Mouse (Mus musculus): ENCODE data around the gene Nrxn2. TPM values are rescaled to one million over a fixed set of nuclear protein-coding genes. Genes with fewer than 3 reads are reported as not detected.

Gene Nrxn2
- polyA plus RNA-seq, 1 experiment from 2014 or later = 1.1 TPM

DNA sequence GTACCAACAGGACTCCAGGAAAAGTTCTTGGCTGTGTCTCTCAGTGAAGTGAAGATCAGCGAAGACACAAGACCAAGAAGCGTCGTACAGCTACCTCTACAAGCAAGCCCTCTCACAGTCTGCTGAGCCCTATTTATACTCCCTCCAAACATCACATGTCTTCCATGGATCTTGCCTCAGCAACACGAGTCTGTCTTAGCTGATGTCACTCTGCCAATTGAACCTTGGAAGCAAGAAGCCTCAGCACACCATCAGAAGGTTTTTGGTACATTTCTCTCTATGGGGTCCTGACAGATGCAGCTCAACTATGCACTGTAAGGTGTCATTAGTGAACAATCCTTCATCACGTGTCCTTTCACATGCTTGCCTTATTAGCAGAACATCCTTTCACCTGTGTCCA lies 152.9 kb downstream of the Nrxn2 start:
- no peak for ATAC-seq
- Histone ChIP-seq H3K27ac (no peak overlapping the region), H3K9me3 (no peaks in the 10 kb centered on the region), H3K9ac (no peak overlapping the region), H3K36me3 (no peaks in the 10 kb centered on the region), H3K4me2 (replicated peaks) (no peak overlapping the region), H3K4me3 (replicated peaks) (no peak overlapping the region), H3K27me3 (replicated peaks) (no peaks in the 10 kb centered on the region; the same call in 1 of the 2 replicates), H3K4me1 (replicated peaks) (no peaks in the 10 kb centered on the region)
- WGBS = 79% methylated on average over 5 of the region's 5 CpGs

DNA sequence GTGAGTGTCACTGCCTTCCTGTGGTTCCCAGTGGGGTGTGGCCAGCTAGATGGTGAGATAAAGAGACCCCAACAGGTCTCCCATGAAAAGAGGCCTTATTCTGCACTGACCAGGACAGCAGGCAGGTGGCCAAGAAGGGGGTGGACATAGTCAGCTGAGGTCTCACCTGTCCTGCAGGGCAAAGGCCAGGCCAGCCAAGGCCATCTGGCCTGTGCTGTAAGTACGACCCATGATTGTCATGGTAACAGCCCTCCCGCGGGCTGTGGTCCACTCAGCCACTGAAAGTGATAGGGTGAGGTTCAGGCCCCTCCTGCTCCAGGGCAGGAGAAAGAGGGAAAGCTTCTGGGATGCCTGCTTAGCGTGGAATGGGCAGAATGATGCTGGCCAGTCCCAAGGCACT lies 153.5 kb downstream of the Nrxn2 start:
- WGBS = 23% methylated on average over 4 of the region's 4 CpGs
- no peak overlapping the region for H3K4me2 ChIP-seq (replicated peaks)

More for the DNA sequence above, 153.5 kb downstream of the Nrxn2 start:
- H3K4me1 ChIP-seq (replicated peaks) = peaks cover 4% of the 10 kb centered on the region; the same call in 1 of the 2 replicates
- no peaks in the 10 kb centered on the region for H3K9me3 ChIP-seq
- H3K9ac ChIP-seq = no peak overlapping the region
- no peak for ATAC-seq
- no peaks in the 10 kb centered on the region; the same call in 1 of the 2 replicates for H3K27me3 ChIP-seq (replicated peaks)
- H3K4me3 ChIP-seq (replicated peaks) = no peak overlapping the region
- H3K27ac ChIP-seq = no peak overlapping the region
- H3K36me3 ChIP-seq = no peaks in the 10 kb centered on the region

Other genes starting within 250 kb of the Nrxn2 start
- not detected in 2 replicates for gene Majin, start 234.3 kb upstream of the Nrxn2 start, polyA plus RNA-seq (2015; fragmentation: Nextera tagmentation; extraction: Ambion mirVana)
- gene Gpha2, start 192.4 kb upstream of the Nrxn2 start, polyA plus RNA-seq (2015; fragmentation: Nextera tagmentation; extraction: Ambion mirVana) = 0.39 and 0.41 TPM in 2 replicates
- gene Ppp2r5b, start 182.9 kb upstream of the Nrxn2 start, polyA plus RNA-seq (2015; fragmentation: Nextera tagmentation; extraction: Ambion mirVana) = 21.2 and 22.3 TPM in 2 replicates
- 6.9 and 8.7 TPM in 2 replicates for gene Atg2a, start 177.1 kb upstream of the Nrxn2 start, polyA plus RNA-seq (2015; fragmentation: Nextera tagmentation; extraction: Ambion mirVana)
- 88.8 and 115 TPM in 2 replicates for gene Ehd1, start 142.0 kb upstream of the Nrxn2 start, polyA plus RNA-seq (2015; fragmentation: Nextera tagmentation; extraction: Ambion mirVana)
- 1.0 and 1.4 TPM in 2 replicates for gene Cdc42bpg, start 112.3 kb upstream of the Nrxn2 start, polyA plus RNA-seq (2015; fragmentation: Nextera tagmentation; extraction: Ambion mirVana)
- gene Men1, start 83.8 kb upstream of the Nrxn2 start, polyA plus RNA-seq (2015; fragmentation: Nextera tagmentation; extraction: Ambion mirVana) = 68.8 and 71.9 TPM in 2 replicates
- gene Map4k2, start 77.6 kb upstream of the Nrxn2 start, polyA plus RNA-seq (2015; fragmentation: Nextera tagmentation; extraction: Ambion mirVana) = 8.8 and 11.0 TPM in 2 replicates
- 118 and 129 TPM in 2 replicates for gene Sf1, start 55.0 kb upstream of the Nrxn2 start, polyA plus RNA-seq (2015; fragmentation: Nextera tagmentation; extraction: Ambion mirVana)
- 6.1 and 6.3 TPM in 2 replicates for gene Pygm, start 34.3 kb upstream of the Nrxn2 start, polyA plus RNA-seq (2015; fragmentation: Nextera tagmentation; extraction: Ambion mirVana)
- gene Rasgrp2, start 19.4 kb upstream of the Nrxn2 start, polyA plus RNA-seq (2015; fragmentation: Nextera tagmentation; extraction: Ambion mirVana) = 36.9 and 48.6 TPM in 2 replicates
- gene Slc22a12, start 124.3 kb downstream of the Nrxn2 start, polyA plus RNA-seq (2015; fragmentation: Nextera tagmentation; extraction: Ambion mirVana) = 0.13 TPM in 1 of 2 replicates, not detected in the other

Measured in intestine, embryonic 15.5 days (tissue).